Mouse (Mus musculus): Measurements from ENCODE around the gene Nkain2. TPM values are rescaled to one million over a fixed set of nuclear protein-coding genes. Genes with fewer than 3 reads are reported as not detected.

The Nkain2 gene
- polyA plus RNA-seq, 1 experiment from 2014 or later, result 1.00 TPM

DNA sequence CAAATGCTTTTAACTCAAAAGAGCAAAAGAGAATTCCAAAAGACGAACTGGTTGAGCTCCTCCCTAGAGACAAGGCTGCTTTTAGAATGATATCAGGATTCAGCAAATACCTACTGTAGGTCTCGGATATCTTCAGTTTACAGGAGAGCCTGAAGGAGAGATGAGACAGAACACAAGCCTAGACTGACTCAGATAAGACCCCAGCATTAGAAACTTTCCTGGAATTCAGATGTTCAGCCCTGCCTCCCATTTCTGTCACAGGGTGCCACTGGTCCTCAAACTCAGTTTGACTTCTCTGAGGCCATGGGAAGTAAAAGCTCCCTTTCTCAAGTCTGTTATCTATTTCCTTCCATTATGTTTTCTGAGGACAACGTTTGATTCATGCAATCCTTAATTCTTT, 332.6 kb downstream of the Nkain2 start:
- DNase-seq (ENCODE audit: low spot score) (no peak), ATAC-seq (replicated peaks; ENCODE audit: insufficient number of reproducible peaks, low FRiP score, low TSS enrichment, low read depth) (no peak)
- no peaks in the 10 kb centered on the region for H3K27me3 ChIP-seq (ENCODE audit: control insufficient read depth, insufficient read depth, low read length)
- no peak overlapping the region for H3K27ac ChIP-seq (replicated peaks; ENCODE audit: low read depth, low read length)
- no peaks in the 10 kb centered on the region for H3K9me3 ChIP-seq (replicated peaks; ENCODE audit: control insufficient read depth, low read length)
- no peaks in the 10 kb centered on the region for H3K4me1 ChIP-seq (ENCODE audit: control insufficient read depth, insufficient read depth, low read length)
- H3K36me3 ChIP-seq (replicated peaks; ENCODE audit: control insufficient read depth, insufficient read depth, low read depth, low read length), result no peaks in the 10 kb centered on the region
- WGBS, result 67% methylated on average over 3 of the region's 3 CpGs
- H3K9ac ChIP-seq (replicated peaks; ENCODE audit: low read length), result no peak overlapping the region
- no peak overlapping the region for H3K4me2 ChIP-seq (ENCODE audit: low read depth, low read length)
- no peak overlapping the region for H3K4me3 ChIP-seq (ENCODE audit: low read depth, low read length)

DNA sequence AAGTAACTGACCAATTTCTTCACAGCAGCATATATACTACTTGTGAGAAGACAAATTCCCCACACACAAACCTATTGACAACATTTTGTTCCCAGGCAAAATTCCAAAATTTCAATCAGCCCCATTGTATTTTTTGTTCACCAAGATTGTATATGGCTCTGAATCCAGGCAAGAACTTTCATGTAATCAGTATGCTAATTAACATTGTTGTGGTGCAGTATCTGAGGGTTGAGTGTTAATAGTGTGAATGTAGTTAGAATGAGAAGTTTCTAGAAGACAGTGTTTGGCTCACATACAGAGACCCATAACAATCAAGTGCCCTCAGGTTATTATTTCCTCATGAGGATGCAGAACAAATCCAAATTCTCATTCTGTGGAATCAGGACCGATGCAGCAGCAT, 354.2 kb downstream of the Nkain2 start:
- no peak overlapping the region for H3K4me3 ChIP-seq (ENCODE audit: low read depth, low read length)
- no peak overlapping the region for H3K27ac ChIP-seq (replicated peaks; ENCODE audit: low read depth, low read length)
- H3K9me3 ChIP-seq (replicated peaks; ENCODE audit: control insufficient read depth, low read length), result no peaks in the 10 kb centered on the region
- DNase-seq (ENCODE audit: low spot score), result no peak
- WGBS, result 85% methylated on average over 1 of the region's 1 CpGs
- H3K4me2 ChIP-seq (ENCODE audit: low read depth, low read length), result no peak overlapping the region
- no peaks in the 10 kb centered on the region for H3K27me3 ChIP-seq (ENCODE audit: control insufficient read depth, insufficient read depth, low read length)
- H3K36me3 ChIP-seq (replicated peaks; ENCODE audit: control insufficient read depth, insufficient read depth, low read depth, low read length), result no peaks in the 10 kb centered on the region
- no peaks in the 10 kb centered on the region for H3K4me1 ChIP-seq (ENCODE audit: control insufficient read depth, insufficient read depth, low read length)
- no peak overlapping the region for H3K9ac ChIP-seq (replicated peaks; ENCODE audit: low read length)
- no peak for ATAC-seq (replicated peaks; ENCODE audit: insufficient number of reproducible peaks, low FRiP score, low TSS enrichment, low read depth)

GRCm38 (mm10) chr10:32510821-32511220, 379.4 kb downstream of the Nkain2 start:
- H3K27me3 ChIP-seq (ENCODE audit: control insufficient read depth, insufficient read depth, low read length), result no peaks in the 10 kb centered on the region
- 76% methylated on average over 1 of the region's 1 CpGs for WGBS
- no peaks in the 10 kb centered on the region for H3K4me1 ChIP-seq (ENCODE audit: control insufficient read depth, insufficient read depth, low read length)

DNA sequence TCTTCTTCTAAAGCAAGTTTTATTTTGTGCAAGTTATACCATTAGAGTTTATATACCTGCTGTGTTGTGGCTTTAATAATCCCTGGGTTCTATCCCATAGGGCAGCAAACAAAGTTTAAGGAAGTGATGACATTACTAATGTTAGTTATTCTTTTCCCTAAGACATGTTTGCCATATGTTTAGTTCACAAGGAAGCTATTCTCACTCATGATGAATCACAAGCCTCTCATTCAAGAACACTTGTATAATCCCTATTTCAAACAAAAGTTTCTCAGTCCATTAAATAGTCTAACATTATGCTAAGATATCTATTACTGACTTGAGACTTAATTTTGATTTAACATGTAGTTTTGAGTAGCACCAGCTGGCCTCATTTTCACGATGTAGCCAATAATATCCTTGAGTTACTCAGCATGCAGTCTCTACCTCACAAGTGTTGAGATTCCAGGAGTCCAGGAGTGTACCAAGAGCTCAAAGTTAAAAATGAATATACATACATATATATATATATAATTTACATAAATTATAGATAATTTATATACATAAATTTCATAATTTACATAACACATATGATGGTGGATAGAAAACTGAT, 395.6 kb downstream of the Nkain2 start:
- Histone ChIP-seq H3K4me3 (ENCODE audit: low read depth, low read length) (no peak overlapping the region), H3K27ac (replicated peaks; ENCODE audit: low read depth, low read length) (no peak overlapping the region), H3K9me3 (replicated peaks; ENCODE audit: control insufficient read depth, low read length) (no peaks in the 10 kb centered on the region), H3K9ac (replicated peaks; ENCODE audit: low read length) (no peak overlapping the region), H3K36me3 (replicated peaks; ENCODE audit: control insufficient read depth, insufficient read depth, low read depth, low read length) (no peaks in the 10 kb centered on the region), H3K27me3 (ENCODE audit: control insufficient read depth, insufficient read depth, low read length) (no peaks in the 10 kb centered on the region), H3K4me2 (ENCODE audit: low read depth, low read length) (no peak overlapping the region), H3K4me1 (ENCODE audit: control insufficient read depth, insufficient read depth, low read length) (no peaks in the 10 kb centered on the region)
- no peak for ATAC-seq (replicated peaks; ENCODE audit: insufficient number of reproducible peaks, low FRiP score, low TSS enrichment, low read depth)
- DNase-seq (ENCODE audit: low spot score), result no peak
- WGBS, result 97% methylated on average over 1 of the region's 1 CpGs

More at GRCm38 (mm10) chr10:32510821-32511220, 379.4 kb downstream of the Nkain2 start:
- H3K9ac ChIP-seq (replicated peaks; ENCODE audit: low read length), result no peak overlapping the region
- no peak overlapping the region for H3K27ac ChIP-seq (replicated peaks; ENCODE audit: low read depth, low read length)
- no peak overlapping the region for H3K4me2 ChIP-seq (ENCODE audit: low read depth, low read length)
- H3K36me3 ChIP-seq (replicated peaks; ENCODE audit: control insufficient read depth, insufficient read depth, low read depth, low read length), result no peaks in the 10 kb centered on the region
- H3K9me3 ChIP-seq (replicated peaks; ENCODE audit: control insufficient read depth, low read length), result no peaks in the 10 kb centered on the region
- no peak for DNase-seq (ENCODE audit: low spot score)
- no peak overlapping the region for H3K4me3 ChIP-seq (ENCODE audit: low read depth, low read length)
- no peak for ATAC-seq (replicated peaks; ENCODE audit: insufficient number of reproducible peaks, low FRiP score, low TSS enrichment, low read depth)

DNA sequence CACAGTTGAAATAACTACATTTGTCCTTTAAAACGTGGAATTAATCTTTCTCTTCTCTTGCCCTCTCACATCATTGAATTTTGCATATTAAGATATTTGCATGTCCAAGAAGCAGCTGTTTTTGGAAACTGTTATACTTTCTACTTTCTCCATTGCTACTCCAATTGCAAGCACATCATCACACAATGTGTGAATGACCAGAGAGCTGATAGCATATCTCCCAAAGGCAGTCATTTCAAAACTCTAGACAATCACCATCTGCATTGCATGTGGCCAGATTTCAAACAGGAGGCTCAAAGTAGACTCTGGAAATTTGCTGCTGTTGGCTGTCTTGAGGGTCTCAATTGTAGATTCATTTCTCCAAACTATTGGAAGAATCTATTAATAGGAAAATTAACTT, 396.7 kb downstream of the Nkain2 start:
- Histone ChIP-seq H3K4me2 (ENCODE audit: low read depth, low read length) (no peak overlapping the region), H3K9me3 (replicated peaks; ENCODE audit: control insufficient read depth, low read length) (no peaks in the 10 kb centered on the region), H3K36me3 (replicated peaks; ENCODE audit: control insufficient read depth, insufficient read depth, low read depth, low read length) (no peaks in the 10 kb centered on the region), H3K9ac (replicated peaks; ENCODE audit: low read length) (no peak overlapping the region), H3K27me3 (ENCODE audit: control insufficient read depth, insufficient read depth, low read length) (no peaks in the 10 kb centered on the region), H3K27ac (replicated peaks; ENCODE audit: low read depth, low read length) (no peak overlapping the region), H3K4me3 (ENCODE audit: low read depth, low read length) (no peak overlapping the region), H3K4me1 (ENCODE audit: control insufficient read depth, insufficient read depth, low read length) (no peaks in the 10 kb centered on the region)
- DNase-seq (ENCODE audit: low spot score) (no peak), ATAC-seq (replicated peaks; ENCODE audit: insufficient number of reproducible peaks, low FRiP score, low TSS enrichment, low read depth) (no peak)
- 71% methylated on average over 1 of the region's 1 CpGs for WGBS

- ATAC-seq (replicated peaks; ENCODE audit: insufficient number of reproducible peaks, low FRiP score, low TSS enrichment, low read depth) (no peak), DNase-seq (ENCODE audit: low spot score) (no peak)
- no peaks in the 10 kb centered on the region for H3K36me3 ChIP-seq (replicated peaks; ENCODE audit: control insufficient read depth, insufficient read depth, low read depth, low read length)
- WGBS, result 75% methylated on average over 2 of the region's 2 CpGs
- no peaks in the 10 kb centered on the region for H3K4me1 ChIP-seq (ENCODE audit: control insufficient read depth, insufficient read depth, low read length)
- H3K9ac ChIP-seq (replicated peaks; ENCODE audit: low read length), result no peak overlapping the region
- no peak overlapping the region for H3K4me3 ChIP-seq (ENCODE audit: low read depth, low read length)
- no peaks in the 10 kb centered on the region for H3K9me3 ChIP-seq (replicated peaks; ENCODE audit: control insufficient read depth, low read length)
- H3K4me2 ChIP-seq (ENCODE audit: low read depth, low read length), result no peak overlapping the region
- H3K27me3 ChIP-seq (ENCODE audit: control insufficient read depth, insufficient read depth, low read length), result no peaks in the 10 kb centered on the region
- H3K27ac ChIP-seq (replicated peaks; ENCODE audit: low read depth, low read length), result no peak overlapping the region
These were observed 427.5 kb downstream of the Nkain2 start for GRCm38 (mm10) chr10:32462726-32463125.

- Histone ChIP-seq H3K4me3 (ENCODE audit: low read depth, low read length) (no peak overlapping the region), H3K27ac (replicated peaks; ENCODE audit: low read depth, low read length) (no peak overlapping the region), H3K4me1 (ENCODE audit: control insufficient read depth, insufficient read depth, low read length) (no peaks in the 10 kb centered on the region), H3K36me3 (replicated peaks; ENCODE audit: control insufficient read depth, insufficient read depth, low read depth, low read length) (no peaks in the 10 kb centered on the region), H3K9ac (replicated peaks; ENCODE audit: low read length) (no peak overlapping the region), H3K4me2 (ENCODE audit: low read depth, low read length) (no peak overlapping the region), H3K9me3 (replicated peaks; ENCODE audit: control insufficient read depth, low read length) (no peaks in the 10 kb centered on the region), H3K27me3 (ENCODE audit: control insufficient read depth, insufficient read depth, low read length) (no peaks in the 10 kb centered on the region)
- ATAC-seq (replicated peaks; ENCODE audit: insufficient number of reproducible peaks, low FRiP score, low TSS enrichment, low read depth) (no peak), DNase-seq (ENCODE audit: low spot score) (no peak)
- WGBS, result 78% methylated on average over 3 of the region's 3 CpGs
These were observed 450.2 kb downstream of the Nkain2 start for GRCm38 (mm10) chr10:32439932-32440519.

DNA sequence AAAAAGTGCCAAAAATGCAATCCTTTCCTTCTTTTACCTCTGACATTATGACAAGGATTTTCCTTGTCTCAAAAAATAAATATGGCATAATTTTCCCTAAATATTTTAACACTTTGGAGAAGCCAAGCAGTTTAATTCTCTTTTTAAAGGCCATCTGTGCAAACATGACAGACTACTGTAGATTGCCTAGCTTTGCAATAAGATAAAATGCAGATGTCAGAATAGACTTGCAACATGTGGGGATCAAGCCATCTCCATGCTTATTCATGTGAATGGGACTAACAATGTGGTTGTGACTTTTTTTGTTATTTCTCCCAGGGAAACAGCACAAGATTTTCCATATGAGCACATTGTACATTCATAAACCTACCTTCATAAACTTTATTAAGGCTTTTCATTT, 476.0 kb downstream of the Nkain2 start:
- Histone ChIP-seq H3K4me3 (ENCODE audit: low read depth, low read length) (no peak overlapping the region), H3K27ac (replicated peaks; ENCODE audit: low read depth, low read length) (no peak overlapping the region), H3K4me2 (ENCODE audit: low read depth, low read length) (no peak overlapping the region), H3K9me3 (replicated peaks; ENCODE audit: control insufficient read depth, low read length) (no peaks in the 10 kb centered on the region), H3K36me3 (replicated peaks; ENCODE audit: control insufficient read depth, insufficient read depth, low read depth, low read length) (no peaks in the 10 kb centered on the region), H3K4me1 (ENCODE audit: control insufficient read depth, insufficient read depth, low read length) (no peaks in the 10 kb centered on the region), H3K27me3 (ENCODE audit: control insufficient read depth, insufficient read depth, low read length) (no peaks in the 10 kb centered on the region), H3K9ac (replicated peaks; ENCODE audit: low read length) (no peak overlapping the region)
- ATAC-seq (replicated peaks; ENCODE audit: insufficient number of reproducible peaks, low FRiP score, low TSS enrichment, low read depth) (no peak), DNase-seq (ENCODE audit: low spot score) (no peak)

All from embryonic facial prominence, embryonic 11.5 days (tissue).